Mouse (Mus musculus): ENCODE measurements around the gene Scube2.

- no peak for TF ChIP-seq BHLHE40 (IDR thresholded peaks at IDR 0.05; ENCODE audit: borderline replicate concordance, low read depth, low read length)
- no peak for TF ChIP-seq CTCF (IDR thresholded peaks at IDR 0.05 in 2 of 3, conservative IDR thresholded peaks at IDR 0.05 in 1 of 3; ENCODE audit: control insufficient read depth in 1 of 3, insufficient read depth in 1 of 3, low read depth in 2 of 3, low read length in 3 of 3, poor library complexity in 1 of 3, severe bottlenecking in 1 of 3)
- no peak for TF ChIP-seq UBTF (IDR thresholded peaks at IDR 0.05; ENCODE audit: borderline replicate concordance, insufficient read depth, low read depth, low read length)
- TF ChIP-seq RCOR1 (IDR thresholded peaks at IDR 0.05; ENCODE audit: low read depth, low read length) = no peak
- no peak for TF ChIP-seq POLR2A (IDR thresholded peaks at IDR 0.05; ENCODE audit: control insufficient read depth in 1 of 2, insufficient read depth in 1 of 2, low read depth in 1 of 2, low read length in 2 of 2, poor library complexity in 1 of 2)
- no peak for TF ChIP-seq ZMIZ1 (IDR thresholded peaks at IDR 0.05; ENCODE audit: low read depth, low read length)
- TF ChIP-seq SIN3A (IDR thresholded peaks at IDR 0.05; ENCODE audit: low read length) = no peak
- TF ChIP-seq JUND (IDR thresholded peaks at IDR 0.05; ENCODE audit: low read depth, low read length) = no peak
- no peak for TF ChIP-seq NELFE (IDR thresholded peaks at IDR 0.05; ENCODE audit: low read depth, low read length)
Observed at GRCm38 (mm10) chr7:109852017-109852416, 13.5 kb downstream of the Scube2 start.
